Mouse (Mus musculus) G1E (cell line): Measurements from ENCODE around the gene Sfn.

Source experiments
- CTCF ChIP-seq: IDR thresholded peaks from 2 replicates; pipeline ENCODE4 v1.5.1; 2012; ENCODE audit warnings: low read depth, low read length, inconsistent platforms, mixed read lengths
- GATA2 ChIP-seq: IDR thresholded peaks from 2 replicates; pipeline ENCODE4 v1.6.1; 2012; ENCODE audit warnings: low read depth, low read length, inconsistent platforms, borderline replicate concordance

DNA sequence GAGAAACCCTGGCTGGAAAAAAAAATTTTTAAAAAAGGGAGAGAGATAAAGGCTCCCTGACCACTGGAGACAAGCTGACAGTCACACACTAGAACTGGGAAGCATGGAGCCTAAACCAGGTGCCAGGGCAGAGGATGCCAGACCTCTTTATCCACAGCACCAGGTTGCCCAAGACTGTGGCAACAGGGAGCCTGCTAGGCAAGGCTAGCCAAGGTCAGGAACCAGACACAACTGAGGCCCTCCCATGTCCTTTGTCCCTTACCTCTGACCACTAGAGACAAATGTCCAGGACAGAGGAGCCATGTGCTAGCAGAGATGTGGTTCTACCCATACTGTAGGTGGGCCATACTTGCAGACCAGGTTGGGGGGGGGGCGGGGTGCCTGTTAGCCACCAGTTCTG, 49.9 kb downstream of the Sfn start:
- no peak for TF ChIP-seq CTCF
- no peak for TF ChIP-seq GATA2
